Mouse (Mus musculus) liver, adult 2 months (tissue): ENCODE data around the gene Plppr2.

Experiments used
- CTCF ChIP-seq: fragments of 200-500 bp; IDR thresholded peaks from 2 replicates; pipeline ENCODE4 v1.5.1; 2011; ENCODE audit warnings: low read depth, low read length, control low read depth
- POLR2A ChIP-seq: fragments of 200-500 bp; IDR thresholded peaks from 2 replicates; pipeline ENCODE4 v1.6.1; 2011; ENCODE audit warnings: low read length, control low read depth; ENCODE audit not compliant: insufficient read depth; ENCODE audit errors: extremely low read depth

GRCm38 (mm10) chr9:21918035-21918592 is 18.7 kb upstream of the Plppr2 start, which contains the start of gene Rab3d:
- TF ChIP-seq CTCF = no peak
- no peak for TF ChIP-seq POLR2A
